Mouse (Mus musculus) hindbrain, embryonic 11.5 days (tissue): ENCODE measurements around the gene Fbxo46. TPM values are rescaled to one million over a fixed set of nuclear protein-coding genes. Genes with fewer than 3 reads are reported as not detected.

Source experiments
- ATAC-seq: fragments of 200-750 bp; cut with Nextera tagmentation; 2 replicates; pipeline ENCODE4 v1.8.0; 2017; ENCODE audit warnings: mild to moderate bottlenecking, moderate TSS enrichment, moderate library complexity; ENCODE audit not compliant: low FRiP score
- DNase-seq: peaks from one replicate; pipeline ENCODE4 v3.0.0-alpha.2; 2015; ENCODE audit warnings: low spot score
- H3K27ac ChIP-seq: fragments of 300-500 bp; sonication (generic); 2 replicates; pipeline ENCODE4 v1.5.1; 2014; ENCODE audit warnings: mild to moderate bottlenecking, low read depth, low read length
- H3K27me3 ChIP-seq: fragments of 300-500 bp; sonication (generic); 2 replicates; pipeline ENCODE4 v1.6.1; 2014; ENCODE audit warnings: mild to moderate bottlenecking, low read length, moderate library complexity, mixed read lengths; ENCODE audit not compliant: control insufficient read depth, insufficient read depth
- H3K36me3 ChIP-seq: fragments of 300-500 bp; sonication (generic); 2 replicates; pipeline ENCODE4 v1.6.1; 2014; ENCODE audit warnings: mild to moderate bottlenecking, low read length, moderate library complexity, mixed read lengths; ENCODE audit not compliant: control insufficient read depth, insufficient read depth
- H3K4me1 ChIP-seq: fragments of 300-500 bp; sonication (generic); replicated peaks from 2 replicates; pipeline ENCODE4 v1.6.1; 2014; ENCODE audit warnings: low read length, mixed read lengths; ENCODE audit not compliant: control insufficient read depth, insufficient read depth
- H3K4me2 ChIP-seq: fragments of 300-500 bp; sonication (generic); replicated peaks from 2 replicates; pipeline ENCODE4 v1.6.1; 2014; ENCODE audit warnings: mild to moderate bottlenecking, low read depth, low read length
- H3K4me3 ChIP-seq: fragments of 300-500 bp; sonication (generic); 2 replicates; pipeline ENCODE4 v1.5.1; 2014; ENCODE audit warnings: low read depth, low read length
- H3K9ac ChIP-seq: fragments of 300-500 bp; sonication (generic); 2 replicates; pipeline ENCODE4 v1.6.1; 2014; ENCODE audit warnings: low read depth, low read length
- H3K9me3 ChIP-seq: fragments of 300-500 bp; sonication (generic); 2 replicates; pipeline ENCODE4 v1.6.1; 2016; ENCODE audit warnings: low read length; ENCODE audit not compliant: control insufficient read depth
- WGBS: fragments of 180-500 bp; shearing (Covaris S2); extraction: QIAGEN DNeasy Blood & Tissue Kit; methylation state at CpG from one replicate; pipeline ENCODE4 v1.1.7; 2014; 5-methylcytosine and 5-hydroxymethylcytosine counted together
- polyA plus RNA-seq: library from polyadenylated mRNA; unstranded; fragments of >200 nt; fragmentation: Nextera tagmentation; extraction: Ambion mirVana; gene quantifications from 2 replicates; pipeline ENCODE4 v1.2.1, GENCODE M21; 2014

Gene Fbxo46
- polyA plus RNA-seq, 1 experiment from 2014 or later = 8.7 TPM

DNA sequence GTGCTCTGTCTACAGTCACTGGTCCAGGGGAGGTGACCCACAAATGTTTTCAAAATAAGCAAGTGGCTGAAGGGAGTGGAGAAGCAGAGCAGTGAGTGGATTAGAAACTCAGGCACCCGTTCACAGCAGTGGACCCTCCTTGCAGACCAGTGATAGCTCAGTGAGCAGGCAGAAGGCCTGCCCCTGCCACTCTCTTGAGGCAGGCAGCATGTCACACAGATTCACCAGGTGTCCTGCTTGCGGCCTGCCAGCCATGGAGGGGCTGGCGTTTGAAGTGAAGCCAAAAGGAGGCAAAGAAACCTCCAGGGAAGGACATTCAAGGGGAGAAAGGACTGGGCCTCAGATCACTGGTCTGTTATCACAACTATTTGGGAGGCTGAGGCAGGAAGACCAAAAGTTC lies 40.9 kb upstream of the Fbxo46 start:
- Histone ChIP-seq H3K4me3 (0 out of 2 replicates have a peak overlapping the region, but pooled peaks have one; percentile 6), H3K27ac (no peak overlapping the region), H3K4me1 (peaks cover 11% of the 10 kb centered on the region), H3K9me3 (no peaks in the 10 kb centered on the region), H3K4me2 (no peak overlapping the region), H3K36me3 (peaks cover 16% of the 10 kb centered on the region), H3K9ac (no peak overlapping the region), H3K27me3 (no peaks in the 10 kb centered on the region)
- DNase-seq (no peak), ATAC-seq (no peak)
- 94% methylated on average over 3 of the region's 3 CpGs for WGBS

DNA sequence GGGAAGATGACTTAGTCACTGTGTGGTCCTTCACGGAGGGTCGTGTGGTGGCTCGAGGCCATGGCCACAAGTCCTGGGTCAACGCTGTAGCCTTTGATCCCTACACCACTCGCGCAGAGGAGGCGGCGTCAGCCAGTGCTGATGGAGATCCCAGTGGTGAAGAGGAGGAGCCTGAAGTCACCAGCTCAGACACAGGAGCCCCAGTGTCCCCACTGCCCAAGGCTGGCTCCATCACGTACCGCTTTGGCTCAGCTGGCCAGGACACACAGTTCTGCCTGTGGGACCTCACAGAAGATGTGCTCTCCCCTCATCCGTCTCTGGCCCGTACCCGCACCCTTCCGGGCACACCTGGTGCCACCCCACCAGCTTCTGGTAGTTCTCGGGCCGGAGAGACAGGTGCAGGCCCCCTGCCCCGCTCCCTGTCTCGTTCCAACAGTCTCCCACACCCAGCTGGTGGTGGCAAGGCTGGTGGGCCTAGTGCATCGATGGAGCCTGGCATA lies 39.2 kb upstream of the Fbxo46 start:
- no peaks in the 10 kb centered on the region for H3K27me3 ChIP-seq
- no peak for ATAC-seq
- peaks cover 16% of the 10 kb centered on the region for H3K36me3 ChIP-seq
- H3K9me3 ChIP-seq = no peaks in the 10 kb centered on the region
- no peak overlapping the region for H3K27ac ChIP-seq
- no peak overlapping the region for H3K4me3 ChIP-seq
- H3K4me2 ChIP-seq = no peak overlapping the region
- 90% methylated on average over 19 of the region's 19 CpGs for WGBS
- no peak for DNase-seq
- peaks cover 8% of the 10 kb centered on the region for H3K4me1 ChIP-seq
- H3K9ac ChIP-seq = no peak overlapping the region

DNA sequence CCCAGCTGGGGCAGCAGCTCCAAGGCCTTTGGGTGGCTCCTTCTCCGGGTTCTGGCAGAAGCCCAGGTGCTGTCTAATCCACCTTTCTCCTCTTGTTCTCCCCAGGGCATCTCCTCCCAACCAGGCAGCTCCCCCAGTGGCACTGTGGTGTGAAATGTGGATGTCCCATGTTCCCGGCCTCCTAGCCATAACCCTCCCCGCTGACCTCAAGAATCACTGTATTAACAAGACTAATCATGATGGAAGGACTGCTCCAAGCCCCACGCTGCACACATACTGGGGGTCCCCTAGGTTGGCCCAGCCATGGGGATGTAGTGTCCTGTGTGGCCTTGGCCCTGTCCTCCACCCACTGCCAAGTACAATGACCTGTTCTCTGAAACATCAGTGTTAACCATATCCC lies 37.5 kb upstream of the Fbxo46 start:
- Histone ChIP-seq H3K4me2 (no peak overlapping the region), H3K4me3 (no peak overlapping the region), H3K9ac (no peak overlapping the region), H3K27ac (no peak overlapping the region), H3K9me3 (no peaks in the 10 kb centered on the region), H3K4me1 (peaks cover 5% of the 10 kb centered on the region), H3K27me3 (no peaks in the 10 kb centered on the region), H3K36me3 (peaks cover 16% of the 10 kb centered on the region)
- DNase-seq (no peak), ATAC-seq (no peak)
- WGBS = 86% methylated on average over 4 of the region's 4 CpGs

DNA sequence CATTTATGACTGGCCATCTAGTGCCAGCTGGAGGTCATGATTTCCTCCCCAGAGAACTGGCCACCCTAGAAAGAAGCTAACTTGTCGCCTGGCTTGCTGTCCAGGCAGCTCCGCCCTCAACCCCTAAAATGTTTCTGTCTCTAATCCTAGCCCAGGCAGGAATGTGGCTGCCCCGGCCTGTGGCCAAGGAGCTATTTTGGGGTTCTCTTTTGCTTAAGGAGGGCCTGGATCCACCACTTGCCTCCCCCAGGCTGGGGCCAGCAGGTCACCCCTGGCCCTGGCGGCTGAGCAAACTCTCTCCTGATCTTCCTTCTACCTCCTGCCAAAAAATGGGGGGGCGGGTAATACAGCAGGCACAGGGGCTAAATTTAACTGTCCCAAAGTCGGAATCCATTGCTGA lies 36.6 kb upstream of the Fbxo46 start:
- Histone ChIP-seq H3K4me2 (no peak overlapping the region), H3K27me3 (no peaks in the 10 kb centered on the region), H3K4me1 (no peaks in the 10 kb centered on the region; the same call in 1 of the 2 replicates), H3K4me3 (no peak overlapping the region), H3K27ac (no peak overlapping the region), H3K9me3 (no peaks in the 10 kb centered on the region), H3K9ac (no peak overlapping the region), H3K36me3 (peaks cover 15% of the 10 kb centered on the region)
- DNase-seq (no peak), ATAC-seq (no peak)
- 63% methylated on average over 6 of the region's 6 CpGs for WGBS

DNA sequence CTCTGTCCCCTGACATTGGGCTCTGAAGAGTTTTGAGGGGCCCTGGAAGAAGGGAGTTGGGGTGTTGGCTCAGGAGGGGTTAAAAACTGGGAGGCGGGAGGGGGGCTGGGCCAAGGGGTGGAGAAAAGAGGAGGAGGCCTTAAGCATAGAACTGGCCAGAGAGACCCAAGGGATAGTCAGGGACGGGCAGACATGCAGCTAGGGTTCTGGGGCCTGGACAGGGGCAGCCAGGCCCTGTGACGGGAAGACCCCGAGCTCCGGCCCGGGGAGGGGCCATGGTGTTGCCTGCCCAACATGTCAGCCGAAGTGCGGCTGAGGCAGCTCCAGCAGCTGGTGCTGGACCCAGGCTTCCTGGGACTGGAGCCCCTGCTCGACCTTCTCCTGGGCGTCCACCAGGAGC lies 36.0 kb upstream of the Fbxo46 start, which contains the start of gene Dmpk:
Gene Dmpk, plus strand, starts transcription at position 149 of the 400 bp plus-strand sequence.
- Histone ChIP-seq H3K36me3 (peaks cover 11% of the 10 kb centered on the region), H3K4me1 (no peaks in the 10 kb centered on the region), H3K27me3 (no peaks in the 10 kb centered on the region), H3K4me2 (no peak within 1 kb of the TSS), H3K9ac (no peak within 1 kb of the TSS), H3K27ac (no peak within 1 kb of the TSS), H3K4me3 (no peak within 1 kb of the TSS), H3K9me3 (no peaks in the 10 kb centered on the region)
- peak; percentile 28; the same call in 1 of the 2 replicates for ATAC-seq
- WGBS = 57% methylated on average over 10 of the region's 10 CpGs
- no peak for DNase-seq

DNA sequence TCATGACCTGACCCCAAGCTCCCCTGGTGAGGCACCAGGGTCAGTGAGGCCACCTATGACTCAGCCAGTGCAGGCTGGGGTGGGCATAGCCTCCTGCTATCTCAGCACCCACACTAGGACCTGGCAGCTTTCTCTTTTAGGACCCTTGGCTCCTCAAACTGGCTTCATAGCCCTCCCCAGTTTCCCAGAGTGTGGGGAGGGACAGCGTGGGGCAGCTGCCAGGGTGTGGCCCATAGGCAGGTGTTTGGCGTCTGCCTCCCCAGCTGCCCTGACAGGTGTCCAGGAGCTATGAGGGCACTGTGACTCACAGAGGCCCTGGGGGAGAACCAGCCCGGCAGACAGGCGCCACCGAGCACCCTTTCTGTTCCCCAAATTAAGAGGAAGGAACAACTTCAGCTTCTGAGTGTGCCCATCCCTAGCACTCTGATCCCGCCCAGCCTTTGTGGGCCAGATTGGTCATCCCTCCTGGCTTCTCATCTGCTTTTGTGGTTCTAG lies 35.3 kb upstream of the Fbxo46 start:
- no peaks in the 10 kb centered on the region for H3K27me3 ChIP-seq
- no peaks in the 10 kb centered on the region for H3K9me3 ChIP-seq
- no peak overlapping the region for H3K27ac ChIP-seq
- WGBS = 63% methylated on average over 6 of the region's 6 CpGs
- no peak overlapping the region for H3K9ac ChIP-seq
- H3K36me3 ChIP-seq = peaks cover 8% of the 10 kb centered on the region
- no peak overlapping the region for H3K4me2 ChIP-seq
- ATAC-seq (no peak), DNase-seq (no peak)
- no peaks in the 10 kb centered on the region for H3K4me1 ChIP-seq
- H3K4me3 ChIP-seq = no peak overlapping the region

DNA sequence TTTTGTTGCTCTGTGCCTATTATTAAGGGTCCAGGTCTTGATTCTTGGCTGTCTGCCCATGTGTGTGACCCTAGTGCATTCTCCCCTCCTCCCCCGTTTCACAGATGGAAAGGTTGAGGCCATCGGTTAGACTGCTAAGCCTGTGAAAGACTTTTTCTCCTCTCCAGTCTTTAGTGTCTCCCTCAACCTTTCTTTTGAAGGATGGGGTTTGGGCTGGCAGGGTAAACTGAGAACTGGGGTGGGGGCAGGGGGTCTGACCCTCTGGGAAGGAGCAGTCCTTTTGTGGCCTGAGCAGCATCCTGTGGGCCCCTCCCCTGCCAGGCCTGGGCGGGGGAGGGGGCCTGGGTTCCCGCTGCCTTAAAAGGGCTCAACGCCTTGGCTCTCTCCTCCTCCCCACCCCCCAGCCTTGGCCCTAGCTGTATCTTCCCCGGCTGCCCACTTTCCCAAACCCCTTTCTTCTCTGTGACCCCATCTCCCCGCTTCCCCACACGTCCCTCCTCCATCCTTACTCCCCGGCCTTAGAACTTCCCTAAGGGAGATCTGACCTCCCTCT lies 34.7 kb upstream of the Fbxo46 start:
- Histone ChIP-seq H3K27me3 (no peaks in the 10 kb centered on the region), H3K36me3 (peaks cover 4% of the 10 kb centered on the region), H3K4me1 (no peaks in the 10 kb centered on the region), H3K9ac (no peak overlapping the region), H3K27ac (no peak overlapping the region), H3K4me3 (no peak overlapping the region), H3K4me2 (no peak overlapping the region), H3K9me3 (no peaks in the 10 kb centered on the region)
- ATAC-seq (no peak), DNase-seq (no peak)
- WGBS = 24% methylated on average over 9 of the region's 9 CpGs

DNA sequence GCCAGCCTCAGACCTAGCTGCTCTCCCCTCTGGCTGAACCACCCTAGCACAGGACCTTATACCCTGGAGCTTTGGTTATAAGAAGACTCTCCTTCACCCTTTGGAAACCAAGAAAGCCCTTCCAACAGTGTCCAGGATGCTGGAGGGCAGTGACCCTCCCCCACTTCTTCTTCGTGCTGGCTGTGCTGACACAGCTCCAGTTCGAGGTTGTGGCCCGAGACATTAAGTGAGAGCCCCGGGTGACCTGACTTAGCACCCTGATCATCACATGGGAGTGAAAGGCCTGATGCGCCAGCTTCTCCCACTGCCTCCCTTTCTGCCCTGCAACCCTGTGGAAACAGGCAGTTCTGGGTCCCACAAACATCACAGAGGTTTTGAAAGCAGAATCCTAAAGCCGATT lies 34.2 kb upstream of the Fbxo46 start:
- H3K4me2 ChIP-seq = peak overlapping the region; percentile 1; the same call in 1 of the 2 replicates
- H3K36me3 ChIP-seq = peaks cover under 1% of the 10 kb centered on the region; the same call in 1 of the 2 replicates
- no peak overlapping the region for H3K27ac ChIP-seq
- no peak overlapping the region for H3K9ac ChIP-seq
- DNase-seq (no peak), ATAC-seq (no peak)
- H3K27me3 ChIP-seq = 0 out of 2 replicates have a peak, but pooled peaks cover under 1% of the 10 kb centered on the region
- 17% methylated on average over 6 of the region's 6 CpGs for WGBS
- no peak overlapping the region for H3K4me3 ChIP-seq
- H3K9me3 ChIP-seq = no peaks in the 10 kb centered on the region
- no peaks in the 10 kb centered on the region for H3K4me1 ChIP-seq

DNA sequence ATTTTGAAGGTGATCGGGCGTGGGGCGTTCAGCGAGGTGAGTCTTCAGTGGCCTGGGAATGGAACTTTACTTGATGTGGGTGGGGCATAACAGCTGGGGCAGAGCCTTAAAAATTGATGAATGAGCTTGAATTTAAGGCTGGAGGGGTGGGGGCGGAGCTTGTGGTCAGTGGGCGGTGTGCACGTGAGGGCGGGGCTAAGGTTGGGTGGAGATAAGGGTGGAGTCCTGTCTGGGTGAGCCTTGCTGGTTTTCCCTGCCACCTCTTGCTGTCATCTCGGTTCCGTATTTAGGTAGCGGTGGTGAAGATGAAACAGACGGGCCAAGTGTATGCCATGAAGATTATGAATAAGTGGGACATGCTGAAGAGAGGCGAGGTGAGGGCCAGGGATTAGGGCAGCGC lies 33.6 kb upstream of the Fbxo46 start:
- Histone ChIP-seq H3K4me1 (no peaks in the 10 kb centered on the region), H3K36me3 (no peaks in the 10 kb centered on the region; the same call in 1 of the 2 replicates), H3K9ac (no peak overlapping the region), H3K27me3 (peaks cover 6% of the 10 kb centered on the region; the same call in 1 of the 2 replicates), H3K27ac (no peak overlapping the region), H3K4me2 (peak overlapping the region; percentile 1; the same call in 1 of the 2 replicates), H3K4me3 (no peak overlapping the region), H3K9me3 (no peaks in the 10 kb centered on the region)
- WGBS = 13% methylated on average over 14 of the region's 14 CpGs
- no peak; the same call in 1 of the 2 replicates for ATAC-seq
- DNase-seq = peak; percentile 54
